Mouse (Mus musculus) 3T3-L1 (cell line): ENCODE measurements at regions not wholly inside any gene's neighbourhood (a gene's known extent, or its start where the extent isn't known, plus 50 kb on each side); places are given as distances from the start of the nearest gene placed in this dataset.

Experiments
- DNase-seq: peaks from one replicate; pipeline ENCODE4 v3.0.0-alpha.2; 2015; ENCODE audit warnings: low read depth, low spot score

- no peak for DNase-seq
Observed at GRCm38 (mm10) chr16:69646156-69646555, 217.4 kb downstream of the Speer2 start.

- no peak for DNase-seq
Observed at GRCm38 (mm10) chr16:69607736-69608135, 255.8 kb downstream of the Speer2 start.

GRCm38 (mm10) chr16:69600978-69601377, 262.6 kb downstream of the Speer2 start:
- no peak for DNase-seq

- peak; percentile 53 for DNase-seq
Observed at GRCm38 (mm10) chr16:69577205-69577604, 286.3 kb downstream of the Speer2 start.

- DNase-seq = no peak
Observed at GRCm38 (mm10) chr16:69568189-69568588, 295.4 kb downstream of the Speer2 start.

GRCm38 (mm10) chr16:69567420-69568179, 295.9 kb downstream of the Speer2 start:
- no peak for DNase-seq
